In genomic region chr9:44921543-44921942, GRCm38 (mm10) we compare ENCODE assay signal across 8 mouse cellular contexts. TPM values are rescaled to one million over a fixed set of nuclear protein-coding genes. Genes with fewer than 3 reads are reported as not detected.
A peak's percentile ranks its signal among the peaks of the same experiment; 100 is the strongest.
DNase-seq lines count a peak whose midpoint lies in the region; ATAC-seq lines count a peak whose summit lies in the region.

No protein-coding gene starts in this region.

- DNase-seq in kidney, postnatal 25 days: no peak
- DNase-seq in embryonic facial prominence, embryonic 10.5 days (ENCODE audit: low spot score): no peak
- no peak for DNase-seq in retina, postnatal 1 day
- DNase-seq in adrenal gland, postnatal 10 days: no peak

- H3K4me3 ChIP-seq in kidney, embryonic 14.5 days (ENCODE audit: low read length): peak overlapping the region; percentile 98
- H3K4me3 ChIP-seq in embryonic facial prominence, embryonic 10.5 days: peak overlapping the region; percentile 84
- peak overlapping the region; percentile 71 for H3K4me3 ChIP-seq in hindbrain, embryonic 16.5 days (ENCODE audit: low read length)
- peak overlapping the region; percentile 91 for H3K4me3 ChIP-seq in midbrain, embryonic 15.5 days

- H3K36me3 ChIP-seq in kidney, embryonic 14.5 days (ENCODE audit: control insufficient read depth, insufficient read depth, low read length): no peaks in the 10 kb centered on the region; the same call in 1 of the 2 replicates
- H3K36me3 ChIP-seq in embryonic facial prominence, embryonic 10.5 days (replicated peaks): no peaks in the 10 kb centered on the region; the same call in 1 of the 2 replicates
- H3K36me3 ChIP-seq in hindbrain, embryonic 16.5 days (ENCODE audit: control insufficient read depth, insufficient read depth, low read length): no peaks in the 10 kb centered on the region
- no peaks in the 10 kb centered on the region for H3K36me3 ChIP-seq in midbrain, embryonic 15.5 days (replicated peaks)

- no peaks in the 10 kb centered on the region for H3K27me3 ChIP-seq in kidney, embryonic 14.5 days (ENCODE audit: control insufficient read depth, insufficient read depth, low read length)
- H3K27me3 ChIP-seq in embryonic facial prominence, embryonic 10.5 days (replicated peaks; ENCODE audit: low read depth, poor library complexity, severe bottlenecking): no peaks in the 10 kb centered on the region
- H3K27me3 ChIP-seq in hindbrain, embryonic 16.5 days (replicated peaks; ENCODE audit: control insufficient read depth, insufficient read depth, low read length): no peaks in the 10 kb centered on the region
- H3K27me3 ChIP-seq in midbrain, embryonic 15.5 days (replicated peaks): no peaks in the 10 kb centered on the region

- no peaks in the 10 kb centered on the region for H3K9me3 ChIP-seq in kidney, embryonic 14.5 days (ENCODE audit: control insufficient read depth, low read length)
- no peaks in the 10 kb centered on the region for H3K9me3 ChIP-seq in embryonic facial prominence, embryonic 10.5 days
- no peaks in the 10 kb centered on the region for H3K9me3 ChIP-seq in hindbrain, embryonic 16.5 days (ENCODE audit: control insufficient read depth, low read length)
- no peaks in the 10 kb centered on the region for H3K9me3 ChIP-seq in midbrain, embryonic 15.5 days

- WGBS in kidney, embryonic 14.5 days: 72% methylated on average over 2 of the region's 2 CpGs
- WGBS in embryonic facial prominence, embryonic 10.5 days: 70% methylated on average over 2 of the region's 2 CpGs
- 72% methylated on average over 2 of the region's 2 CpGs for WGBS in hindbrain, embryonic 16.5 days
- 67% methylated on average over 2 of the region's 2 CpGs for WGBS in midbrain, embryonic 15.5 days

- H3K4me2 ChIP-seq in kidney, embryonic 14.5 days (replicated peaks; ENCODE audit: low read depth, low read length): peak overlapping the region; percentile 53
- H3K4me2 ChIP-seq in hindbrain, embryonic 16.5 days (ENCODE audit: low read length): peak overlapping the region; percentile 68
- H3K4me2 ChIP-seq in midbrain, embryonic 15.5 days: peak overlapping the region; percentile 81

- H3K9ac ChIP-seq in kidney, embryonic 14.5 days (ENCODE audit: low read depth, low read length): peak overlapping the region; percentile 92
- H3K9ac ChIP-seq in hindbrain, embryonic 16.5 days (ENCODE audit: low read depth, low read length): no peak overlapping the region; the same call in 1 of the 2 replicates
- no peak overlapping the region for H3K9ac ChIP-seq in midbrain, embryonic 15.5 days

- H3K4me1 ChIP-seq in kidney, embryonic 14.5 days (ENCODE audit: control insufficient read depth, insufficient read depth, low read length): 0 out of 2 replicates have a peak, but pooled peaks cover 3% of the 10 kb centered on the region
- H3K4me1 ChIP-seq in embryonic facial prominence, embryonic 10.5 days: peaks cover 14% of the 10 kb centered on the region
- H3K4me1 ChIP-seq in hindbrain, embryonic 16.5 days (ENCODE audit: control insufficient read depth, insufficient read depth, low read depth, low read length): peaks cover 5% of the 10 kb centered on the region
- H3K4me1 ChIP-seq in midbrain, embryonic 15.5 days: peaks cover 23% of the 10 kb centered on the region

- peak overlapping the region; percentile 59; the same call in 1 of the 2 replicates for H3K27ac ChIP-seq in kidney, embryonic 14.5 days (ENCODE audit: low read depth, low read length)
- peak overlapping the region; percentile 93 for H3K27ac ChIP-seq in embryonic facial prominence, embryonic 10.5 days (replicated peaks)
- H3K27ac ChIP-seq in hindbrain, embryonic 16.5 days (ENCODE audit: low read depth, low read length): peak overlapping the region; percentile 92
- peak overlapping the region; percentile 97 for H3K27ac ChIP-seq in midbrain, embryonic 15.5 days

- ATAC-seq in kidney, embryonic 14.5 days (ENCODE audit: low FRiP score, low TSS enrichment): no peak
- no peak for ATAC-seq in hindbrain, embryonic 16.5 days
- no peak for ATAC-seq in midbrain, embryonic 15.5 days (replicated peaks)
- ATAC-seq in activated CD4-positive, CD25-positive, alpha-beta regulatory T cell, adult 4 months: no peak

RNA-seq across cellular contexts. Expression of gene Atp5l, which starts 1.0 kb away (rescaled TPM):
- 674 and 931 TPM in 2 replicates for polyA plus RNA-seq in kidney, embryonic 14.5 days (2014; fragmentation: Nextera tagmentation; extraction: Ambion mirVana)
- polyA plus RNA-seq in embryonic facial prominence, embryonic 10.5 days (2016; fragmentation: Nextera tagmentation; extraction: Ambion mirVana): 499 and 516 TPM in 2 replicates
- 711 and 802 TPM in 2 replicates for polyA plus RNA-seq in hindbrain, embryonic 16.5 days (2015; fragmentation: Nextera tagmentation; extraction: Ambion mirVana)
- 670 and 687 TPM in 2 replicates for polyA plus RNA-seq in midbrain, embryonic 15.5 days (2015; fragmentation: Nextera tagmentation; extraction: Ambion mirVana)
- 100 to 1,000 TPM; 538 to 670 TPM for polyA plus RNA-seq in activated CD4-positive, CD25-positive, alpha-beta regulatory T cell, adult 4 months (2017; shearing (Covaris generic))
- 100 to 1,000 TPM; 796 to 905 TPM for total RNA-seq in adrenal gland, postnatal 10 days (2021)

RNA-seq across cellular contexts. Expression of gene Kmt2a, which starts 40.4 kb away (rescaled TPM):
- 14.9 and 15.2 TPM in 2 replicates for polyA plus RNA-seq in kidney, embryonic 14.5 days (2014; fragmentation: Nextera tagmentation; extraction: Ambion mirVana)
- polyA plus RNA-seq in embryonic facial prominence, embryonic 10.5 days (2016; fragmentation: Nextera tagmentation; extraction: Ambion mirVana): 14.1 and 14.9 TPM in 2 replicates
- 14.4 and 16.4 TPM in 2 replicates for polyA plus RNA-seq in hindbrain, embryonic 16.5 days (2015; fragmentation: Nextera tagmentation; extraction: Ambion mirVana)
- polyA plus RNA-seq in midbrain, embryonic 15.5 days (2015; fragmentation: Nextera tagmentation; extraction: Ambion mirVana): 23.5 and 25.6 TPM in 2 replicates
- polyA plus RNA-seq in activated CD4-positive, CD25-positive, alpha-beta regulatory T cell, adult 4 months (2017; shearing (Covaris generic)): 10 to 100 TPM; 28.7 to 31.1 TPM
- total RNA-seq in adrenal gland, postnatal 10 days (2021): 10 to 100 TPM; 21.4 to 34.8 TPM

RNA-seq across cellular contexts. Expression of gene Ube4a, which starts 43.9 kb away (rescaled TPM):
- polyA plus RNA-seq in kidney, embryonic 14.5 days (2014; fragmentation: Nextera tagmentation; extraction: Ambion mirVana): 25.6 and 38.2 TPM in 2 replicates
- polyA plus RNA-seq in embryonic facial prominence, embryonic 10.5 days (2016; fragmentation: Nextera tagmentation; extraction: Ambion mirVana): 23.2 and 23.7 TPM in 2 replicates
- 31.8 and 35.0 TPM in 2 replicates for polyA plus RNA-seq in hindbrain, embryonic 16.5 days (2015; fragmentation: Nextera tagmentation; extraction: Ambion mirVana)
- polyA plus RNA-seq in midbrain, embryonic 15.5 days (2015; fragmentation: Nextera tagmentation; extraction: Ambion mirVana): 35.7 and 40.5 TPM in 2 replicates
- 10 to 100 TPM; 34.0 to 38.4 TPM for polyA plus RNA-seq in activated CD4-positive, CD25-positive, alpha-beta regulatory T cell, adult 4 months (2017; shearing (Covaris generic))
- total RNA-seq in adrenal gland, postnatal 10 days (2021): 10 to 100 TPM; 77.5 to 91.0 TPM

RNA-seq across cellular contexts. Expression of gene Cd3g, which starts 58.7 kb away (rescaled TPM):
- not detected in 2 replicates for polyA plus RNA-seq in kidney, embryonic 14.5 days (2014; fragmentation: Nextera tagmentation; extraction: Ambion mirVana)
- polyA plus RNA-seq in embryonic facial prominence, embryonic 10.5 days (2016; fragmentation: Nextera tagmentation; extraction: Ambion mirVana): not detected in 2 replicates
- polyA plus RNA-seq in hindbrain, embryonic 16.5 days (2015; fragmentation: Nextera tagmentation; extraction: Ambion mirVana): not detected in 2 replicates
- not detected in 2 replicates for polyA plus RNA-seq in midbrain, embryonic 15.5 days (2015; fragmentation: Nextera tagmentation; extraction: Ambion mirVana)
- 1,000 to 10,000 TPM; 1,430 to 1,870 TPM for polyA plus RNA-seq in activated CD4-positive, CD25-positive, alpha-beta regulatory T cell, adult 4 months (2017; shearing (Covaris generic))
- total RNA-seq in adrenal gland, postnatal 10 days (2021): 1 to 10 TPM; 4.6 to 5.0 TPM
